Mouse (Mus musculus): ENCODE results near the gene Ints6l.

The Ints6l gene

GRCm38 (mm10) chrX:56454671-56455371 is at the start of gene Ints6l:
Gene Ints6l (plus strand): TSS chrX:56454857.
- in situ Hi-C loops (cut with MboI, MseI), result no loop called here

DNA sequence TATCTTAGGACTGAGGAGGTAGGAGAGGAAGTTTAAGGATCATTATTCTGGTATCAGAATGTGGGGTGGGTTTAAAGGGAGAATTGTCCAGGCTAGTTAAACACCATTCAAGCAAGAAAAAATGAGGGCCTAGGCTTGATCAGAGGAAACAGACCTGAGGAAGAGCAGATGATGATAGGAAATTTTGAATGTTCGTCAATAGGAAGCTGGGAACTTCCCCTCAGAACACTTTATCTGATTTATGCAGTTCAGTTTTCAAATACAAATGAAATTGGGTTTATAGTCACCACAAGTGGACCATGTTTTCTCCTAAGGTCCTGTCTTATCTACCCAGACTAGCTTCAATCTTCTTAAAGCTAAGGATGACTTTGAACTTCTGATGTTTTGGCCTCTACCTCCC is 49.2 kb upstream of the Ints6l start:
- in situ Hi-C loops (cut with MboI, MseI), result no loop called here

- in situ Hi-C loops (cut with MboI, MseI), result no loop called here
Measured at GRCm38 (mm10) chrX:56406128-56406527, 48.5 kb upstream of the Ints6l start.

DNA sequence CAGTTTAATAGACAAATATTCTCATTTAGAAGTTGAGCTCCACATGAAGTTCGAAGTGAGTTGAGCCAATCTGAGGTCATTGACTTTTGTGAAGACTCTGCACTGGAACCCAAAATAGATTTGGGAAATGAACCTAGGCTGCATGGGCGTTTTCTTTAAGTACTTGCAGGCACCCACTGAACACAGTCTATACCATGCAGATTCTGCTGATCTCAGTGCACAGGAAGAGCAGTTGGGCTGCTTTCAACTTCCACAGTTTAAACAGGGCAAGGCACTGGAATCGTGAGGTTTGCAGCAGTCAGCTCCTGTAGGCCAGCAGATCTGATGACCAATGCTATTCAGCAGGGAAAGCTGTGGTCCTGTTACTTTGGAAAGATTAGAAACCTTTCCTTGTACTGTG is 38.4 kb upstream of the Ints6l start:
- in situ Hi-C loops (cut with MboI, MseI), result no loop called here

DNA sequence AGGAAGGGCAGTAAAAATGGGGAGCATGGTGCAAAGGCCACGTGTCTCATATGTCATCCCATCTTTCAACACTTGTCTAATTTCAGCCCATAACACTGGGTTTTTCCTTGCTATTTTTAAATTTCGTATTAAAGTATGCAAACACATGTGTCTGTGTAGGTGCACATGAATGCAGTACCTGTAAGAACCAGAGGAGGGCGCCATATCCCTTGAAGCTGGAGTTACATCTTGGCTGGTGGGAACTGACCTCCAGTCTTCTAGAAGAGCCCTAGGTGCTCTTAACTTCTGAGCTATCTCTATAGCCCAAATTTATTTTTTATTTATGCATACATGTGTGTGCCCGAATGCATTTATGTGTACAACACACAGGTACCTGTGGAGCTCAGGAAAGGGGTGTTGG is 37.1 kb upstream of the Ints6l start:
- in situ Hi-C loops (cut with MboI, MseI), result no loop called here

- in situ Hi-C loops (cut with MboI, MseI), result no loop called here
Measured at GRCm38 (mm10) chrX:56430601-56431000, 24.1 kb upstream of the Ints6l start.

DNA sequence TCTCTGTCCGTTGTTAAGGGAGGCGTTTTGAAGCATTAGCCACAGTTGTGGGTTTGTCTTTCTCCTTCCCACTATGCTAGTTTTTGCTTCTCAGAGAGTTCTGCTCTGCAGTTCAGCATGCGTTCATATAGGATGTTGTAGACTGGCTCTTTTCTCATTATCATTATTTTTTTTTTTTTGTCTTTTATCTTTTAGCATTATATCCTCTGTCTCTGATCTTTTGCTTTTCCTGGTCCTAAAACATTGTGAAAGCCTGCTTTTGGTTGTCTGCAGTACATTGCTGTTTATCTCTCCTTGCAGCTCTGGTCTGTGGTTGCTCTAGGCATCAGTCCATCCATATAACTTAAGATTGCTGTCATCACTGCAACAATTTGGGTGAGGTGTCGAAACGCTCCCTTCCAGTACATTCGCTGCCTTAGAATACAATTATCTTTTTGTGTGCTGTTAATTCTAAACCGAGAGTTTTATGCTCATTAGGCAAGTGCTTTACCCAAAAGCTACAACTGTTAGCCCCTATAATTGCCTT is 18.8 kb upstream of the Ints6l start:
- in situ Hi-C loops (cut with MboI, MseI), result loop anchor here in 1 of 2 experiments (5.0 kb wide), 1 partner anchor 46 kb away; no protein-coding TSS in a partner anchor

- in situ Hi-C loops (cut with MboI, MseI), result no loop called here
Measured at GRCm38 (mm10) chrX:56446487-56447428, 7.9 kb upstream of the Ints6l start.

GRCm38 (mm10) chrX:56447524-56448015 is 7.1 kb upstream of the Ints6l start, which contains the start of gene Gm2174:
Gene Gm2174 (plus strand): TSS chrX:56447965.
- in situ Hi-C loops (cut with MboI, MseI), result no loop called here

- in situ Hi-C loops (cut with MboI, MseI), result no loop called here
Measured at GRCm38 (mm10) chrX:56455372-56456246, 952 bp downstream of the Ints6l start.

DNA sequence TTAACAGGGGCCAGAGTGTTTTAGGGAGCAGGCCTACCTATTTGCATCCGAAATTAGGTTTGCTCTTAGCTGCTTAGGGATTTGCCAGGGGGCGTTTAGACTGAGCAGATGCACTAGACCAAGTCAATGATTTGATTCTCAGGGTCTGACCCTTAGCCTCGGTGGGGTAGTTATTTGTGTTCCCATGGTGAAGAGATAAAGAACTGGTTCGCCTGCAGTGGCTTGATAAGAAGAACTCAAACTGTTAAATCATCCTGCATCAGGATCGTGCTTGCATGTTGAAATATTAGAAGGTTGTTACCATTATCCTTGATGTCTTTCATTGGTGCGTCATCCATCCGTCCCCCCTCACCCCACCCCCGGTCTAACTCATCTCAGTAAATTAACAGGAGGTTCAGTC is 1.7 kb downstream of the Ints6l start:
- in situ Hi-C loops (cut with MboI, MseI), result no loop called here

DNA sequence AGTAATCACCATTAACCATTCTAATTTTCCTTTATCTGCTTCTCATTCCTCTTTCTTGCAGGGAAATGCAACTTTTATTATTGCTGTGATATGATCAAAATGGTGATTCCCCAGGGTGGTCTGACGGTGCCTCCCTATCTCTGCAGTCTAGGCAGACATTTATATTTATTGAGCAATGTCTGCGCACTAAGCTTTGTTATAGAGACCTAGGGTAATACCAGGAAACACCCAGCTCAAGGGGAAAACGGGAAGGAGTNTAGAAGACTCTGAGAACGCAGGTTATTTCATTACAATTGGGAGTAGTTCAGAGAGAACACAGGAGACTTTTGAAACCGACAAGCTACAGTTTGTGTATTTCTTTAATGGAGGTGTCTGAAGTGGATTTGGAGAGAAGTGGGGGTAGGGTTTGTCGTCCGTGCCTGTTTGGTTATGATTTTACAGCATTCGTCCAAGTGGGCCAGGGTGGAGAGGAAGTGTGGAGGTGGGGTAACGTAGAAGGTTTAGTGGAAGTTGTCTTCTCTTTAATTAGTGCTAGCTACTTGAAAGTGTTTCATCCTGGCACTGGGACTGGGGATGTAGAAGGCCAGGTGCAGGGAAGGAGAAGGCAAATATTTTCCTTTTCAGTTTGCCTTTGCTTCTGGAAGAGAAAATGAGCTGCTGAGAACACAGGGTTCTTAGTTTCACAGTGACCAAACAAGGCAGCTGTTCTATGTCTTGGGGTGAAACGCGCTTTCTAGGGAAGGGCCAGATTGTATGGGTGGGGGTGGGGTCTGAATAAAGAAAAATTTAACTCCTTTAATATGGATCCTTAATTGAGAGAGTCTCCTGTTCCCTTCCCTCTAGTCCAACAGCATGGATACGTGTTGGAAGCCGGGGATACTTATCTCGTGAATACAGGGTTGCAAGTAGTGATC is 7.6 kb downstream of the Ints6l start:
- in situ Hi-C loops (cut with MboI, MseI), result no loop called here

DNA sequence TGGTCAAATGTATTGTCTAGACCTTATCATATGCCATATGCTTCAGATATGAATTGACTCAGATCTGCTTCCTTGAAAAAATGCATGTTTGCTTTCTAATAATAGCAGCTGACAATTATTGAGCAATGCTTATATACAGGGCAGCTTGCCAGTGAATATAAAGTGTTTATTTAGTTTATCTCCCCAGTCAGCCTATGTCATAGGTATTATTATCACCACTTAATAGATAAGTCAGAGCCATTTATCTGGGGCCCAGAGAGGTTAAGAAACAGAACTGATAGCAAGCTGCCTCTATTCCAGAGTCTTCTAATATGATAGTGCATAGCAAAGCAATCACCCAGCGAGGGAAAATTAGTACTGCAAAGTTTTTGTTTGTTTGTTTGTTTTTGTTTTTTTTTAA is 10.2 kb downstream of the Ints6l start:
- in situ Hi-C loops (cut with MboI, MseI), result no loop called here

DNA sequence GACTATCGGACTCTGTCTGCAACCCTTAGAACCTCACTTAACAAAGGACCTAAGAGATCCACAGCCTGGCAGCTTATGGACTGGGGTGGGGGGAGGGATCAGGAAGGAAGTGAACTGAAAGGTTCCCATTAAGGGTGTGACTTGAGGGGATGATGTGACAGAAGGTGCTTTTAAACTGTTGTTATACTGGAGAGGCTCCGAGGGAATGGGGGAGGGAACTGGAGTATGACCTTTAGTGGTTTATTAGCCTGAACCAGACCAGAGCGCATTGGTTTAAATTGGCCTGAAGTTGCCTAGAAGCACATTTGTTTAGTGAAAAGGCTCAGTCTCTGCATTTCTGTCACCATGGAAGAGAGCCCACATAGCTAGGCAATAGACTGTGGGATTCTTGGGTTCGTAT is 13.0 kb downstream of the Ints6l start:
- in situ Hi-C loops (cut with MboI, MseI), result no loop called here

GRCm38 (mm10) chrX:56468422-56468821 is 13.8 kb downstream of the Ints6l start:
- in situ Hi-C loops (cut with MboI, MseI), result no loop called here

- in situ Hi-C loops (cut with MboI, MseI), result no loop called here
Measured at GRCm38 (mm10) chrX:56474035-56474434, 19.4 kb downstream of the Ints6l start.

DNA sequence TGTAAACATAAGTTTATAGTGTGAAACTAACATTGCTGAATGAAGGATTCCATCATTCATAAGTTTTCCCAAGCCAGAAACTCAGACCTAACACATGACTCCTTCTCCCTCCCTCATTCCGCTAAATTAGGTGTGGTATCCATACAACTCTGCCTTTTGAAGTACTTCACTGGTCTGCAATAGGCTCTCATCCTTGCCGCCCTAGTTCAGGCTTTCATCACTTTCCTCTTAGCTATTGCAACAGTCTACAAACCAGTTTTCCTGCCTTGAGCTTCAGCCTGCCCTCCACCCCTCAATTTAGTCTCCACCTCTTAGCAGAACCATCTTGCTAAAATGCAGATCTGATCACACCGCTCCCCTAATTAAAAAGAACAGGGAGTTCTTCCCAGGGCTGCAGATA is 22.9 kb downstream of the Ints6l start:
- in situ Hi-C loops (cut with MboI, MseI), result no loop called here

- in situ Hi-C loops (cut with MboI, MseI), result loop anchor here in 1 of 2 experiments (5.0 kb wide), 1 partner anchor 45 kb away; no protein-coding TSS in a partner anchor
Measured at GRCm38 (mm10) chrX:56481906-56482305, 27.2 kb downstream of the Ints6l start.

- in situ Hi-C loops (cut with MboI, MseI), result loop anchor here (5.0 to 10.0 kb wide), 2 partner anchors 67 to 1415 kb away; no protein-coding TSS in a partner anchor
Measured at GRCm38 (mm10) chrX:56489758-56490157, 35.1 kb downstream of the Ints6l start.

DNA sequence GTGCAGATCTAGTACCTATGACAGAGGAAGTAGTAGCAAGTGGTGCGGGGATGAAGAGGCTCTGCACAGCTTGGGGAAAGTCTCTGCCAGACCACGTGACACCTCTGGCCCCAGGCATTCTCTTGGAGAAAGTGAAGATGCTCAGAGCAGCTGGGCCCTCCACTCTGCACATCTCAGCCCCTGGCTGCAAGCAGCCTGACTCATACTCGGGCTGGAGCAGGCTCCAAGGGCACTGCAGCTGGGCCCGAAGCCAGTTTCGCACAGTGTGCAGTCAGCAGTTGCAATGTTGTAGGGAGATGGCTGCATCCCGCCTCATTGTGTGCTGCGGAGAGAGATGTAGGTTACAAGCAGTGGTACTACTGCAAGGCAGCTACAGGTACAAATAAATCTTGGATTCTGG is 42.6 kb downstream of the Ints6l start:
- in situ Hi-C loops (cut with MboI, MseI), result loop anchor here in 1 of 2 experiments (10.0 kb wide), 1 partner anchor 1408 kb away; no protein-coding TSS in a partner anchor
